Mouse (Mus musculus) c-Kit-negative CD71-positive TER-119-positive erythroid progenitor cells, embryonic 14.5 days (primary cell): Measurements from ENCODE around the gene Hist1h1a.
A peak's percentile ranks its signal among the peaks of the same experiment; 100 is the strongest.
"Not testable (repeated sequence)": the region's sequence is repeated elsewhere in the genome, so short reads cannot be mapped to it uniquely, and the experiment has no call there.

Source experiments
- DNase-seq: peaks from one replicate; pipeline ENCODE4 v3.0.0-alpha.2; 2013; ENCODE audit warnings: low read depth, low spot score

Gene Hist1h1a

GRCm38 (mm10) chr13:23759916-23760239 is 3.6 kb upstream of the Hist1h1a start:
- DNase-seq = no peak

GRCm38 (mm10) chr13:23760240-23760971 is 3.1 kb upstream of the Hist1h1a start:
- DNase-seq = peak; percentile 50

- DNase-seq = peak; percentile 99
These were observed 2.2 kb upstream of the Hist1h1a start, which contains the start of gene Hist1h4a for GRCm38 (mm10) chr13:23760972-23761864. Gene Hist1h4a (minus strand): TSS chr13:23761230.

- peak; percentile 86 for DNase-seq
These were observed 1.3 kb upstream of the Hist1h1a start, which contains the start of gene Hist1h3a for GRCm38 (mm10) chr13:23761871-23762821. Gene Hist1h3a (minus strand): TSS chr13:23762386.

GRCm38 (mm10) chr13:23763242-23763585 is 252 bp upstream of the Hist1h1a start:
- no peak for DNase-seq

- DNase-seq = peak; percentile 59
These were observed 1.1 kb downstream of the Hist1h1a start for GRCm38 (mm10) chr13:23764324-23765171.

- no peak for DNase-seq
These were observed 1.7 kb downstream of the Hist1h1a start for GRCm38 (mm10) chr13:23765172-23765513.

- no peak for DNase-seq
These were observed 3.3 kb downstream of the Hist1h1a start for GRCm38 (mm10) chr13:23766772-23767171.

- no peak for DNase-seq
These were observed 5.5 kb downstream of the Hist1h1a start for GRCm38 (mm10) chr13:23768834-23769397.

GRCm38 (mm10) chr13:23769613-23770012 is 6.1 kb downstream of the Hist1h1a start, which contains the start of gene Trim38:
Gene Trim38 (plus strand): TSS chr13:23769913.
- not testable (repeated sequence) for DNase-seq

- peak; percentile 72 for DNase-seq
These were observed 9.3 kb downstream of the Hist1h1a start for GRCm38 (mm10) chr13:23772561-23773313.

- DNase-seq = no peak
These were observed 14.9 kb downstream of the Hist1h1a start for GRCm38 (mm10) chr13:23778339-23778738.

GRCm38 (mm10) chr13:23779025-23779424 is 15.6 kb downstream of the Hist1h1a start:
- DNase-seq = no peak

- peak; percentile 43 for DNase-seq
These were observed 29.1 kb downstream of the Hist1h1a start for GRCm38 (mm10) chr13:23792520-23792919.

GRCm38 (mm10) chr13:23799405-23799804 is 35.9 kb downstream of the Hist1h1a start:
- DNase-seq = no peak

- no peak for DNase-seq
These were observed 41.1 kb downstream of the Hist1h1a start for GRCm38 (mm10) chr13:23804532-23804931.

GRCm38 (mm10) chr13:23806422-23807052 is 43.1 kb downstream of the Hist1h1a start, which contains the start of gene Slc17a2:
Gene Slc17a2 (plus strand): TSS chr13:23806993.
- DNase-seq = no peak
